Mouse (Mus musculus) C2C12 (cell line): ENCODE results near the gene Ano10. TPM values are rescaled to one million over a fixed set of nuclear protein-coding genes. Genes with fewer than 3 reads are reported as not detected.
"Not testable (repeated sequence)": the region's sequence is repeated elsewhere in the genome, so short reads cannot be mapped to it uniquely, and the experiment has no call there.

Experiments used
- H3K27me3 ChIP-seq: one replicate; pipeline ENCODE4 v1.6.1; 2011; ENCODE audit not compliant: control insufficient read depth, insufficient read depth, insufficient read length
- H3K36me3 ChIP-seq: one replicate; pipeline ENCODE4 v1.6.1; 2011; ENCODE audit not compliant: control insufficient read depth, insufficient read depth
- H3K4me3 ChIP-seq: one replicate; pipeline ENCODE4 v1.5.1; 2011; ENCODE audit warnings: mild to moderate bottlenecking, control low read depth; ENCODE audit not compliant: poor library complexity, insufficient read depth, severe bottlenecking
- H3K79me2 ChIP-seq: one replicate; pipeline ENCODE4 v1.6.1; 2011; ENCODE audit not compliant: control insufficient read depth, insufficient read depth
- H3K79me3 ChIP-seq: one replicate; pipeline ENCODE4 v1.6.1; 2011; ENCODE audit warnings: low read depth, control low read depth
- H3ac ChIP-seq: one replicate; pipeline ENCODE3; 2011; ENCODE audit warnings: low read depth; ENCODE audit not compliant: control insufficient read depth, insufficient read length
- CEBPB ChIP-seq: IDR thresholded peaks from one replicate; pipeline ENCODE4 v1.6.1; 2011; ENCODE audit warnings: low read depth, mild to moderate bottlenecking, control low read depth, moderate library complexity
- CTCF ChIP-seq: IDR thresholded peaks from one replicate; pipeline ENCODE4 v1.5.1; 2011; ENCODE audit not compliant: control insufficient read depth, insufficient read depth, insufficient read length
- FOSL1 ChIP-seq: IDR thresholded peaks from one replicate; pipeline ENCODE4 v1.8.0; 2011; ENCODE audit warnings: mild to moderate bottlenecking, low read length; ENCODE audit not compliant: poor library complexity, insufficient read depth, severe bottlenecking
- MAX ChIP-seq: IDR thresholded peaks from one replicate; pipeline ENCODE4 v1.6.1; 2011; ENCODE audit warnings: mild to moderate bottlenecking, control low read depth
- MYOD1 ChIP-seq: IDR thresholded peaks from one replicate; pipeline ENCODE4 v1.6.1; 2011; ENCODE audit warnings: low read depth; ENCODE audit not compliant: control insufficient read depth, insufficient read length
- MYOG ChIP-seq: IDR thresholded peaks from one replicate; pipeline ENCODE4 v1.6.1; 2011; ENCODE audit not compliant: control insufficient read depth, insufficient read length; ENCODE audit errors: extremely low read depth
- USF1 ChIP-seq: IDR thresholded peaks from one replicate; pipeline ENCODE4 v1.6.1; 2011; ENCODE audit warnings: low read depth, mild to moderate bottlenecking, control low read depth, moderate library complexity
- polyA plus RNA-seq: library from polyadenylated mRNA; unstranded; fragments of >200 nt; fragmentation: generic; extraction: Trizol; gene quantifications from one replicate; pipeline ENCODE4 v1.2.1, GENCODE M21; 2012; ENCODE audit warnings: missing spikeins

Ano10 gene
- polyA plus RNA-seq, 1 experiment, result 36.0 TPM

DNA sequence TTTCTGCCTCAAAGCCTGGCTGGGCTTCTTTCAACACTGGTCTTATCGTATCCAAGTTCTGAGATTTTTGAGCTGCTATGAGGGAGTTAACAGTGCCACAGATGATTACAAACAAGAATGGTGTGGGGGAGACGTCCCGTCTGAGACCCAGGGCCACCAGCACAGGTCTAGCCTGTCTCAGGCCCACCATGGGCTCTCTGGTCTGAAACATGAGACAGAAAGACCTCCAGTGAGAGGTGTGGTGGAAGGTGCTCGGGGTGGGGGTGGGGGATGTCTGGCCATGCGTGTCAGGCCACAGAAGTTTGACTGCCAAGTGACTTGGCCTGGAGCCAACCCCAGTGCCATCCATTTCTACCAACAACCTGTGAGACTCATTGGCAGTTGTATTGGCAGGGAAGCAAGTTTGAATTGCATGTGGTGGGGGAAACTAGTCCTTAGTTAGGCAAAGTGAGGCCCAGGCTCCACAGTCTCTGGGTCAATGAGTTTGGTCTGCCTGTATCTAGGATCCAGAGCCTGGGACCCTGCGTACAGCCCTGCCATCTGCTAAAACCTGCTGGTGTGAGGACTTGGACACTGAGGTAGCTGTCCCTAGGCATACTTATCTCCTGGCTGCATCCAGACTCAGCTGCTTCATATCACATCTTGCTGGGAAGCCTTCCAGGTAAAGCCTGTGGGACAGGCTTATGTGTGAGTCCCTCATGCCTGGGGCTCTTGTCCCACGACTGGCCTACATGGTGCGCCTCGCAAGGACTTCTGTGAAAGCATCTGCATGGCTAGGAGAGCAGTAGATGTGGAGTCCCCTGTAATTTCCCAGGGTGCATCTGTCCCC lies 120.6 kb downstream of the Ano10 start:
- Histone ChIP-seq H3K4me3 (no peak overlapping the region), H3K79me2 (no peaks in the 10 kb centered on the region), H3ac (no peak overlapping the region), H3K27me3 (no peaks in the 10 kb centered on the region), H3K79me3 (no peaks in the 10 kb centered on the region), H3K36me3 (no peaks in the 10 kb centered on the region)
- TF ChIP-seq CEBPB (no peak), FOSL1 (no peak), MYOG (no peak), MAX (no peak), MYOD1 (no peak), CTCF (no peak), USF1 (no peak)

DNA sequence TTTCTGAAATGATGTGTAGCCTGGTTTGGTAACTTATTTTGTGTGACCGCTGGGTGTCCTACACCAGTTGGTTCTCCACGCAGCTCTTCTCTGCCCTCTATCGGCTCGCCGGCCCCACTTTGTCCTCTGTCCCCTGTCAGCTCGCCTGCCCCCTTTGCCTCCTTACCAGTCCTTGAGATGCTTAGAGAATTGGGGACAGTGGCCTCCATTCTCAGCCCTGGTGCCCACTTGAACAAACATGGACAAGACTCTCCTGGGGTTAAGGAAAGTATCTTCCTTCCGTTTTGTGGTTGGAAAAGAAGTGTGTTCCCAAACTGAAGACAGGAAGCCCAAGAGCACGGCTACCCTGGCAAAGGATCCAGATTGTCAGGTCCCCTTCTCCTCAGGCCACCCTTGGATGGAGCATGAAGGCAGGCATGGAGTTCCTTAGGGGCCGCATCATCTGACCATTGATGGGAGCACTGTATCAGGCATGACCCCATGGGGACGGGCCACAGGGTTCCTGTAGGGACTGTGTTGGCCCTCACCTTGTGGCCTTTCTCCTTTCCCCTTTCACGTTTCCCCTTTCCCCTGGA lies 121.5 kb downstream of the Ano10 start:
- Histone ChIP-seq H3K36me3 (no peaks in the 10 kb centered on the region), H3K27me3 (no peaks in the 10 kb centered on the region), H3K4me3 (no peak overlapping the region), H3K79me3 (no peaks in the 10 kb centered on the region), H3ac (no peak overlapping the region), H3K79me2 (no peaks in the 10 kb centered on the region)
- TF ChIP-seq MYOD1 (no peak), FOSL1 (no peak), CTCF (no peak), CEBPB (no peak), USF1 (no peak), MAX (no peak), MYOG (no peak)

DNA sequence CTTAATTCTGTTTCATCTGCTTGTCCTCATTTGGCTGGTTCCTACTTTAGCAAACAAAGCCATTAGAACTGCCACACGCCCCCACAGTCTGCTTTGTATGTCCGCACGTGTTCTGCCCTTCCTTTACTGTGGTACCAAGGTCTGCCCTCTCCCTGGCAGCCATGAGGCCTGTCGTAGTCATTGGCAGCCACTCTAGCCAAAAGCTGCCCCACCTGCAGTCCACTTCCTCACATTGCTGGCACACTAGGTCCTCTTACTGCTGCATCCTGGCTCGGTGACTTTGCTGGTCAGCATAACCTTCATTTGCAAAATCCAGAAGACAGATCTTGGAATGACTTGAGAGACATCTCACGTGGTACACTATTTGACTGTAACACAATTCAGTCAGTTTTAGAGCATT lies 124.3 kb downstream of the Ano10 start:
- Histone ChIP-seq H3K27me3 (no peaks in the 10 kb centered on the region), H3K36me3 (peaks cover 5% of the 10 kb centered on the region), H3K79me2 (no peaks in the 10 kb centered on the region), H3K4me3 (no peak overlapping the region), H3ac (no peak overlapping the region), H3K79me3 (no peaks in the 10 kb centered on the region)
- TF ChIP-seq FOSL1 (no peak), CEBPB (no peak), MAX (no peak), USF1 (no peak)

DNA sequence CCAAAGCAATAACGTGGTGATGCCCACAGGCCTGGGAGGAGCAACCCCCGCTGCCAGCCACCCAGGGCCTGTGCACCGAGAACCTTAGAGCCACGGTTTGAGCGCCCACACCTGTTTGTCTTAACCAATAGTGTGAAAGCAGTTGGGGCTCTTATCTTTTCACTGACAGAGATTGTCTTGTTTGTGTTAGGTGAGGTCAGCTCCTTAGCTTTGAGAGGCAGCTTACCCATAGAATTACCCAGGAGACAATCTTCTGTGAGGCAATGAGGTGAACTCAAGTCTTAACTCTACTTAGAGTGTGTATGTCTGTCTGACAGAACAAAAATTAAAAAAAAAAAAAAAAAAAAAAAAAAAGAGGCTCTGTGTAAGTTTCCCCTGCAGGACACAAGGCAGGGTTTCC lies 126.5 kb downstream of the Ano10 start:
- H3K79me3 ChIP-seq, H3K79me2 ChIP-seq, H3K27me3 ChIP-seq, H3K4me3 ChIP-seq, H3ac ChIP-seq, H3K36me3 ChIP-seq: not testable (repeated sequence)

DNA sequence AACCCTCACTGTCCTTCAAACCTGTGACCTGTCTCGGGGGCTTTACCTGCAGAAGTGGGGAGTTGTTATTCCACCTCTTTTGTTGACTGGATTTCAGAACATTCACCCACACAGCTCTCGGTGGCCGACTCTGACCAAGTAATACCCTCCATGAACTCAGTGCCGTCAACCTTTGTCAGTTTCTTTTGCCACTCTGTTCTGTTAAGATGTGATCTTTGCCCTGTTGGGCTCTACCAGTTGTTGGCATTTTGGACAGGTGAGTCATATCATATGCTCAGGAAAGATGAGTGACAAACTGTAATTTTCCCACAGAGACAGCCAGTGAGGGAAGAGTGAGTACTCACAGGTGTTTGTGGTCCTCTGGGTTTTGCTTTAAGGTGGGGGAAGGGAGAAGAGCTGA lies 129.7 kb downstream of the Ano10 start:
- H3K79me3 ChIP-seq, result no peaks in the 10 kb centered on the region
- H3K36me3 ChIP-seq, result peaks cover 5% of the 10 kb centered on the region
- TF ChIP-seq MYOG (no peak), MAX (no peak), FOSL1 (no peak), CEBPB (no peak), MYOD1 (no peak), CTCF (no peak), USF1 (no peak)
- no peaks in the 10 kb centered on the region for H3K79me2 ChIP-seq
- no peak overlapping the region for H3ac ChIP-seq
- H3K4me3 ChIP-seq, result no peak overlapping the region
- H3K27me3 ChIP-seq, result no peaks in the 10 kb centered on the region

DNA sequence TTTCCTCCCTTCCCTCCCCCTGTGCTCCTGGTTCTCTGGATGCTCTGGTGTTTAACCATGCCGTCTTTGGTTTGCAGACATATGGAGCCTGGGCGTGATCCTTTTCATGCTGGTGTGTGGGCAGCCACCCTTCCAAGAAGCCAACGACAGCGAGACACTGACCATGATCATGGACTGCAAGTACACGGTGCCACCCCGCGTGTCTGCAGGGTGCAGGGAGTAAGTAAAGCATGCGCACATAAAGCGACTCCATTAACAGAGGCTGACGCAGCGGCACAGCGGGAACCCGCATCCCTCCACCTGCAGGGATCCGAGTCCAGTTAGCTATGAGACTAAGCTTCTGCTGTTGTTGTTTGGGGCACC lies 137.2 kb downstream of the Ano10 start:
- Histone ChIP-seq H3K79me3 (no peaks in the 10 kb centered on the region), H3ac (no peak overlapping the region), H3K36me3 (no peaks in the 10 kb centered on the region), H3K27me3 (no peaks in the 10 kb centered on the region), H3K4me3 (no peak overlapping the region), H3K79me2 (no peaks in the 10 kb centered on the region)
- TF ChIP-seq MYOD1 (no peak), CTCF (no peak), USF1 (no peak), CEBPB (no peak), MYOG (no peak), MAX (no peak), FOSL1 (no peak)
